Mouse (Mus musculus) limb, embryonic 15.5 days (tissue): ENCODE data around the gene Gm9049. TPM values are rescaled to one million over a fixed set of nuclear protein-coding genes. Genes with fewer than 3 reads are reported as not detected.
A peak's percentile ranks its signal among the peaks of the same experiment; 100 is the strongest.
"Not testable (repeated sequence)": the region's sequence is repeated elsewhere in the genome, so short reads cannot be mapped to it uniquely, and the experiment has no call there.

Source experiments
- ATAC-seq: fragments of 200-750 bp; cut with Nextera tagmentation; 2 replicates; pipeline ENCODE4 v1.8.0; 2017; ENCODE audit warnings: low read depth, moderate TSS enrichment; ENCODE audit not compliant: insufficient number of reproducible peaks, low FRiP score, low TSS enrichment
- H3K27ac ChIP-seq: fragments of 300-500 bp; sonication (generic); 2 replicates; pipeline ENCODE4 v1.5.1; 2015; ENCODE audit warnings: moderate library complexity, mild to moderate bottlenecking, inconsistent platforms
- H3K27me3 ChIP-seq: fragments of 300-500 bp; sonication (generic); 2 replicates; pipeline ENCODE4 v1.6.1; 2015; ENCODE audit warnings: inconsistent platforms
- H3K36me3 ChIP-seq: fragments of 300-500 bp; sonication (generic); 2 replicates; pipeline ENCODE4 v1.6.1; 2015; ENCODE audit warnings: inconsistent platforms
- H3K4me1 ChIP-seq: fragments of 300-500 bp; sonication (generic); 2 replicates; pipeline ENCODE4 v1.6.1; 2015; ENCODE audit warnings: inconsistent platforms
- H3K4me2 ChIP-seq: fragments of 300-500 bp; sonication (generic); 2 replicates; pipeline ENCODE4 v1.6.1; 2015; ENCODE audit warnings: mild to moderate bottlenecking, inconsistent platforms
- H3K4me3 ChIP-seq: fragments of 300-500 bp; sonication (generic); 2 replicates; pipeline ENCODE4 v1.5.1; 2015; ENCODE audit warnings: mild to moderate bottlenecking, inconsistent platforms
- H3K9ac ChIP-seq: fragments of 300-500 bp; sonication (generic); 2 replicates; pipeline ENCODE4 v1.6.1; 2015; ENCODE audit warnings: inconsistent platforms
- H3K9me3 ChIP-seq: fragments of 300-500 bp; sonication (generic); 2 replicates; pipeline ENCODE4 v1.6.1; 2016; ENCODE audit warnings: inconsistent platforms
- WGBS: fragments of 180-500 bp; shearing (Covaris S2); methylation state at CpG from one replicate; pipeline ENCODE4 v1.1.7; 2015; 5-methylcytosine and 5-hydroxymethylcytosine counted together
- polyA plus RNA-seq: library from polyadenylated mRNA; unstranded; fragments of >200 nt; fragmentation: Nextera tagmentation; extraction: Ambion mirVana; gene quantifications from 2 replicates; pipeline ENCODE4 v1.2.1, GENCODE M21; 2015

Gm9049 gene
- 0.06 and 0.09 TPM in 2 replicates for polyA plus RNA-seq

GRCm38 (mm10) chr10:118354005-118354404 is at the start of gene Gm9049:
Gene Gm9049 (minus strand): TSS chr10:118354105.
- not testable (repeated sequence) for H3K4me2 ChIP-seq, H3K9ac ChIP-seq, H3K4me3 ChIP-seq, H3K27me3 ChIP-seq, H3K4me1 ChIP-seq, H3K9me3 ChIP-seq, H3K27ac ChIP-seq, H3K36me3 ChIP-seq, ATAC-seq
- 67% methylated on average over 1 of the region's 11 CpGs for WGBS

GRCm38 (mm10) chr10:118399917-118400316 is 46.0 kb upstream of the Gm9049 start:
- Histone ChIP-seq H3K4me1 (no peaks in the 10 kb centered on the region), H3K4me2 (no peak overlapping the region), H3K36me3 (no peaks in the 10 kb centered on the region), H3K9me3 (no peaks in the 10 kb centered on the region), H3K4me3 (no peak overlapping the region), H3K27ac (no peak overlapping the region), H3K9ac (no peak overlapping the region), H3K27me3 (no peaks in the 10 kb centered on the region)
- no peak for ATAC-seq
- 82% methylated on average over 16 of the region's 16 CpGs for WGBS

GRCm38 (mm10) chr10:118370443-118370842 is 16.5 kb upstream of the Gm9049 start:
- H3K9ac ChIP-seq = no peak overlapping the region
- H3K4me1 ChIP-seq = 0 out of 2 replicates have a peak, but pooled peaks cover 4% of the 10 kb centered on the region
- WGBS = 3% methylated on average over 10 of the region's 10 CpGs
- H3K4me3 ChIP-seq = 0 out of 2 replicates have a peak overlapping the region, but pooled peaks have one; percentile 5
- ATAC-seq = 0 out of 2 replicates have a peak, but pooled peaks have one; percentile 55
- no peak overlapping the region for H3K27ac ChIP-seq
- no peaks in the 10 kb centered on the region for H3K36me3 ChIP-seq
- peak overlapping the region; percentile 38; the same call in 1 of the 2 replicates for H3K4me2 ChIP-seq
- no peaks in the 10 kb centered on the region for H3K27me3 ChIP-seq
- H3K9me3 ChIP-seq = no peaks in the 10 kb centered on the region

GRCm38 (mm10) chr10:118369518-118369917 is 15.6 kb upstream of the Gm9049 start:
- Histone ChIP-seq H3K27me3 (no peaks in the 10 kb centered on the region), H3K9ac (no peak overlapping the region), H3K4me3 (no peak overlapping the region), H3K4me1 (0 out of 2 replicates have a peak, but pooled peaks cover 4% of the 10 kb centered on the region), H3K27ac (no peak overlapping the region), H3K4me2 (no peak overlapping the region), H3K9me3 (no peaks in the 10 kb centered on the region), H3K36me3 (no peaks in the 10 kb centered on the region)
- WGBS = 89% methylated on average over 9 of the region's 9 CpGs
- no peak for ATAC-seq

- H3K4me2 ChIP-seq, H3K9ac ChIP-seq, H3K9me3 ChIP-seq, H3K27me3 ChIP-seq, H3K27ac ChIP-seq, H3K4me1 ChIP-seq, H3K4me3 ChIP-seq, ATAC-seq, H3K36me3 ChIP-seq: not testable (repeated sequence)
- WGBS = 100% methylated on average over 1 of the region's 14 CpGs
Measured at GRCm38 (mm10) chr10:118348579-118348978, 5.3 kb downstream of the Gm9049 start, which contains the start of gene Gm9048. Gene Gm9048 (minus strand): TSS chr10:118348679.

- ATAC-seq, H3K9me3 ChIP-seq, H3K27me3 ChIP-seq, H3K4me3 ChIP-seq, H3K27ac ChIP-seq, H3K9ac ChIP-seq, H3K4me2 ChIP-seq, H3K4me1 ChIP-seq, H3K36me3 ChIP-seq: not testable (repeated sequence)
- WGBS = no CpG with 5 or more reads among the region's 14 CpGs
Measured at GRCm38 (mm10) chr10:118343155-118343554, 10.8 kb downstream of the Gm9049 start, which contains the start of gene Gm9046. Gene Gm9046 (minus strand): TSS chr10:118343255.

- H3K36me3 ChIP-seq, ATAC-seq, H3K4me1 ChIP-seq, H3K9ac ChIP-seq, H3K4me2 ChIP-seq, H3K27ac ChIP-seq, H3K4me3 ChIP-seq, H3K27me3 ChIP-seq, H3K9me3 ChIP-seq: not testable (repeated sequence)
- no CpG with 5 or more reads among the region's 14 CpGs for WGBS
Measured at GRCm38 (mm10) chr10:118337731-118338130, 16.2 kb downstream of the Gm9049 start, which contains the start of gene Gm9045. Gene Gm9045 (minus strand): TSS chr10:118337831.

GRCm38 (mm10) chr10:118332308-118332707 is 21.6 kb downstream of the Gm9049 start, which contains the start of gene Gm9044:
Gene Gm9044 (minus strand): TSS chr10:118332408.
- not testable (repeated sequence) for H3K4me1 ChIP-seq, ATAC-seq

GRCm38 (mm10) chr10:118326869-118327268 is 27.0 kb downstream of the Gm9049 start, which contains the start of gene Gm9040:
Gene Gm9040 (minus strand): TSS chr10:118326969.
- not testable (repeated sequence) for H3K36me3 ChIP-seq, H3K4me3 ChIP-seq, ATAC-seq, H3K4me1 ChIP-seq, H3K27ac ChIP-seq, H3K9me3 ChIP-seq, H3K9ac ChIP-seq, H3K4me2 ChIP-seq, H3K27me3 ChIP-seq
- no CpG with 5 or more reads among the region's 11 CpGs for WGBS

More at GRCm38 (mm10) chr10:118332308-118332707, 21.6 kb downstream of the Gm9049 start, which contains the start of gene Gm9044:
- not testable (repeated sequence) for H3K9me3 ChIP-seq, H3K9ac ChIP-seq, H3K27me3 ChIP-seq, H3K4me2 ChIP-seq, H3K4me3 ChIP-seq, H3K27ac ChIP-seq, H3K36me3 ChIP-seq
- WGBS = no CpG with 5 or more reads among the region's 14 CpGs

GRCm38 (mm10) chr10:118319024-118319423 is 34.9 kb downstream of the Gm9049 start:
- Histone ChIP-seq H3K4me3 (no peak overlapping the region), H3K27ac (no peak overlapping the region), H3K4me2 (no peak overlapping the region), H3K9ac (no peak overlapping the region), H3K27me3 (no peaks in the 10 kb centered on the region), H3K36me3 (no peaks in the 10 kb centered on the region), H3K4me1 (no peaks in the 10 kb centered on the region), H3K9me3 (no peaks in the 10 kb centered on the region)
- 78% methylated on average over 8 of the region's 8 CpGs for WGBS
- ATAC-seq = no peak

GRCm38 (mm10) chr10:118302133-118302532 is 51.8 kb downstream of the Gm9049 start:
- 32% methylated on average over 2 of the region's 2 CpGs for WGBS
- not testable (repeated sequence) for H3K27me3 ChIP-seq, H3K4me2 ChIP-seq, H3K4me3 ChIP-seq, H3K4me1 ChIP-seq, H3K9ac ChIP-seq, H3K27ac ChIP-seq, H3K9me3 ChIP-seq, H3K36me3 ChIP-seq, ATAC-seq
